Mouse (Mus musculus): ENCODE measurements around the gene Mad2l1.

The Mad2l1 gene

DNA sequence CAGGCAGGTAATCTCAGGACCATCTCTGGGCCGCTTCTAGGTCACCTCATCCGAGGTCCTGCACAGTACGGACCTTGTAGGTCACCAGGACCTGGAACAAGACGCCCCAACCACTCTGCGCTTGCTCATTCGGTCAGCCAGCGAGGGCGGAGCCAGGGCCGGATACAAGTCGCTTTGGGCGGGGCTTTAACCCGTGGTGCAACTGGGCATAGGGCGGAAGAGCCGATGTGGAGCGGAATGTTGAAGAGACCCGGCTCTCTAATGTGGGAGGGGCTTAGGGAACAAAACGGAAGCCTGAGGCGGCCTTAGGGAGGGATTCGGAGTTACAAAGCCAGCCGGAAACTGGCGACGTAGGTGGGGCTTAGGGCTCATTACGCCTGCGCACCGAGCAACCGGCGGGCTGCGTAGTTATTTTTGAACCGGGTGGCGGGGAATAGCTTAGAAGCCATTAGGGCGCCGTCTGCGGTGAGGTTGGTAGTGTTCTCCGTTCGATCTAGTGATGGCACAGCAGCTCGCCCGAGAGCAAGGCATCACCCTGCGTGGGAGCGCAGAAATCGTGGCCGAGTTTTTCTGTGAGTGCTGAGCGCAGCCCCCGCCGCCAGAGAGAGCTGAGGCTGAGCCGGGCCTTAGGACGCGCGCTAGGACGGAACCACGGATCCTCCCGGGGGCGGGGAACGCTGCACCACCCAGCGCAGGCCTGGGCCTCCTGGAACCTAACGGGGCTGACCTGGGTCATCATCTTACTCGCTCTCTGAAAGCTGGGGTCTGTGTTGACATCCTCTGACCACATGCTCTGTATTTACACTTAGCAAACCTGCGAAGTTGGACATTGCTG lies at the start of gene Mad2l1:
Gene Mad2l1, plus strand, starts transcription at position 363 of the 835 bp plus-strand sequence.
- peak; percentile 99 for DNase-seq

DNA sequence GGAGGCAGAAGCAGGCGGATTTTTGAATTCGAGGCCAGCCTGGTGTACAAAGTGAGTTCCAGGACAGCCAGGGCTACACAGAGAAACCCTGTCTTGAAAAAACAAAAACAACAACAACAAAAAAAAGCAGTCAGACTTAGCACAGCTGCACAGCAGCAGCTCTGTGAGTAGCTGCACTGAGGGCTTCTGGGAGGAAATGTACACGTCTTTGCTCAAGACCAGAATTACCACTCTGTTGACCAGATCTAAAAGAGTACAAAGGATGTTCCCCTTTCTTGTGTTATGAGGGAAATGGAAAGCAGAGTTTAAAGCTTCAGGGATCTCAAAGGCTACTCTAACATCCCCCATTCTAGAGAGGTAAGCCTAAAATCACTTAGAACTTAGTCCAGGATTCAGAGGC lies 41.5 kb upstream of the Mad2l1 start:
- DNase-seq, result no peak

DNA sequence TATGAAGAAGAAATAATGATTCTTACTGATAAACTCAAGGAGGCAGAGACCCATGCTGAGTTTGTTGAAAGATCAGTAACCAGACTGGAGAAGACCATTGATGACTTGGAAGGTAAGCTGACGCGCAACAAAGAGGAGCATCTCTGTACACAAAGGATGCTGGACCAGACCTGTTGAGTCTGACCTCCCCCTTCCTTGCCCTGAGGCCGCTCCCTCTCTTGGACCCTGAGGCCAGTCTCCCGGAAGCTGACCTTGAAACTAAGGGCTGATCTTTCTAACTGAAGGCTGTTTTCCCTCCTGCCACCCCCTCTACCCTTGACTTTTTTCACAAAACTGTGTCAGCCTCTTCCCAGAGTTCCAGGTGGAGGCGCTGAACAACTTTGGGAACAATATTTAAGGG lies 18.8 kb upstream of the Mad2l1 start:
- no peak for DNase-seq

DNA sequence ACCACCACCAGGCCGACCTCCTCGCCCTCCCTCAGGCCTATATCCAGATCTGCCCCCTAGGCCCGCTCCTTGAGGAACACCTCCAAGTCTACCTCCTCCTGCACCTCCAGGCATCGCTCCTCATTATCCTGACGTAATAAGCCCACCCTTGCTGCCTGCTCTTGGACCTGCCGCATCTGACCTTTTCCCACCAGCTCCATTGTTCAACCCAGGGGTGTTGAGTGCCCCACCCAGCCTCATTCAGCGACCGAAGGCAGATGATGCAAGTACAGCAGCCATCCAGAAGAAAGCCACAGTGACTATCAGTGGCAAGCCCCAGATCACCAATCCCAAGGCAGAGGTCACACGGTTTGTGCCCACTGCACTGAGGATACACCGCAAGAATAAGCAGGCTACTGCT lies 6.8 kb upstream of the Mad2l1 start:
- no peak for DNase-seq

DNA sequence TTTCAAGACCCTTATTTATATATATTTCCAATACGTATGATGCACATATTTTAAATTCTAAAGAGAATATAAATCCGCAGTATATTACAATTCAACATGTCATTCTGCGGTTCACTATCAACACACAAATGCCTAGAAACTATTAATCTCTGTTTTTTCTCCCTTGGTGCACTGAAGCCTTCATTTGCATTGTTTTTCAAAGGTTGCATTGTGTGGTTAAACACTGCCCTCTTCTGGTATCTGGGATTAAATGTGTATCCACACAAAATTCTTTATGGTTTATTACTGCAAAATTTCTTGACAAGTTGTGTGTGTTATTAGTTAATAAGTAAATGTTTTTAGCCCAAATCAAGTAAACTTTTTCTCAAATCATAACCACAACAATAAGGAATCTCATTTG lies 1.9 kb upstream of the Mad2l1 start:
- DNase-seq, result peak; percentile 14 to 44

DNA sequence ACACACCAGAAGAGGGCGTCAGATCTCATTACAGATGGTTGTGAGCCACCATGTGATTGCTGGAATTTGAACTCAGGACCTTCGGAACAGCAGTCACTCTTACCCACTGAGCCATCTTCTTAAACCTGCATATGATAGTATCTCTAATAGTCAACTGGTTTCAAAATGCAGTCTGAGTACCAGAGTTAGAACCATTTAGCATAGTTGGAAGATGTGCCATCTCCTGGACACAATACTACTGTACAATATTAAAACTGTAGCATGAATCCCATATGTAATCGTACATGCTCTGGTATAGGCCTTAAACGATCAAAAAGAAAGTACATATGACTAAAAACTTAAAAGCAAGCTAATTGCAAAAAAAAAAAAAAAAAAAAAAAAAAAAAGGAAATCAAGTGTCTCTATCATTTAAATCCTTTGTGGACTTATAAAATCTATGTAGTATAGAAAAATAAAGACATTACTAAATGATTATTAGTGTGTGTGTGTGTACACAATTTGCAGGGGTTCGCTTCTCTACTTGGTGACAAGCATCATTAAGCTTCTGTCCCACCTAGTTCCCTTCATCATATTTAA lies 736 bp upstream of the Mad2l1 start:
- DNase-seq, result no peak

DNA sequence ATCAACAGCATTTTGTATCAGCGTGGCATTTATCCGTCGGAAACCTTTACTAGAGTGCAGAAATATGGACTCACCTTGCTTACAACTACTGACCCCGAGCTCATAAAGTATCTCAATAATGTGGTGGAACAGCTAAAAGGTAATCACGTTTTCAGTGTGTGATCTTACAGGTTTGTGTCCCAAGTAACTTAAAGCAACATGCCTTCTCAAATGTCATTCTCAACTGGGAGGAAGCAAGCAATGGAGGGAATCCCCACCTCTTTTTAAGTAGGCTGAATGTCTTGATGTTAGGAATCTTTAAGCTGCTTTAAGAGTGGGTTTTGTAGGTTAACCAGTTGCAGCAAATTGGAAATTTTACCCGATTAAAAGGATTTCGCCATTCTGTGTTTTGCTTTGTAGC lies 776 bp downstream of the Mad2l1 start:
- DNase-seq, result no peak

DNA sequence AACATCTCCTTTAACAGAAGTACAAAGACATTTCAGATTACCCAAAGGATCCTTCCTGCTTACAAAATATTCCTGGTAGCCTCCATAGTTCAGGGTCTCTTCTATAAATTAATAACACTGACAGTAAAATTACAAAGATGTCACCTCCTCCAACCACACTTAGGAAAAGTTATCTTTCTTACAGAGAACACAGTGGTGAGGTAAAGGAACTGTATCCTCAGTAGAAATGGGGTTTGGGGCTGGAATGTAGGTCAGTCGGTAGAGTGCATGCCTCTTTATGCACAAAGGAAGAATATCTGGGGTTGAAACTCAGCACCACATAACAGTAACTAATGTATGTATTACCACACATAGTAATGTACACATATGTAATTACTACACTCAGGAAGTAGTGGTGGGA lies 24.8 kb downstream of the Mad2l1 start, which contains the start of gene Vmn1r32:
Gene Vmn1r32, minus strand, starts transcription at position 101 of the 400 bp plus-strand sequence.
- no peak for DNase-seq

DNA sequence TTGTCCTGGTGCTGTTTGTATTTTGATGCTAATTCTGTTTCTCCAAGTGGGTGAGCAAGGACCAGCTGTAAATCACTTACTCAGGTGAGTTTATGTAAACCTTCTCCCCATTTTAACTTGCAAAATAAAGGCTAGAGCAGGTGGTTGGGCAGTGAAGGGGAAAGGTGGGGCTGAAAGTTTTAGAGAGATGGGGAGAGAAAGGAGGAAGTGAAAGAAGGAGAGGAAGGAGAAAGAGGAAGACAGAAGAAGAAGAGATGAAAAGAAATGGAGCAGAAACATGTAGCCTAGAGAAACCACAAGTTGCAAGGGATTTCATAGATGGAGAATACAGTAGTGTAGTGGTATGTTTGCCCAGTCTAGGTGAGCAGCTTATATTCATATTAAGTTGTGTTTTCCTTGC lies 60.6 kb downstream of the Mad2l1 start:
- no peak for DNase-seq
